Mouse (Mus musculus) limb, embryonic 14.5 days (tissue): ENCODE measurements around the gene Dync1i1. TPM values are rescaled to one million over a fixed set of nuclear protein-coding genes. Genes with fewer than 3 reads are reported as not detected.

Source experiments
- ATAC-seq: fragments of 200-750 bp; cut with Nextera tagmentation; 2 replicates; pipeline ENCODE4 v1.8.0; 2017; ENCODE audit warnings: low read depth, moderate number of reproducible peaks, moderate TSS enrichment; ENCODE audit not compliant: low FRiP score
- DNase-seq: peaks from one replicate; pipeline ENCODE4 v3.0.0-alpha.2; 2015; ENCODE audit warnings: low spot score
- H3K27ac ChIP-seq: fragments of 300-500 bp; sonication (generic); replicated peaks from 2 replicates; pipeline ENCODE4 v1.5.1; 2014; ENCODE audit warnings: low read depth, mild to moderate bottlenecking, low read length, moderate library complexity, mixed read lengths
- H3K27me3 ChIP-seq: fragments of 300-500 bp; sonication (generic); 2 replicates; pipeline ENCODE4 v1.6.1; 2014; ENCODE audit warnings: low read length, mixed read lengths; ENCODE audit not compliant: control insufficient read depth, insufficient read depth
- H3K36me3 ChIP-seq: fragments of 300-500 bp; sonication (generic); 2 replicates; pipeline ENCODE4 v1.6.1; 2014; ENCODE audit warnings: mild to moderate bottlenecking, low read length, moderate library complexity, mixed read lengths; ENCODE audit not compliant: control insufficient read depth, insufficient read depth
- H3K4me1 ChIP-seq: fragments of 300-500 bp; sonication (generic); 2 replicates; pipeline ENCODE4 v1.6.1; 2014; ENCODE audit warnings: antibody characterized with exemption, low read length, mixed read lengths; ENCODE audit not compliant: control insufficient read depth, insufficient read depth
- H3K4me2 ChIP-seq: fragments of 300-500 bp; sonication (generic); replicated peaks from 2 replicates; pipeline ENCODE4 v1.6.1; 2014; ENCODE audit warnings: low read depth, mild to moderate bottlenecking, low read length, moderate library complexity; ENCODE audit not compliant: severe bottlenecking
- H3K4me3 ChIP-seq: fragments of 300-500 bp; sonication (generic); replicated peaks from 2 replicates; pipeline ENCODE4 v1.5.1; 2014; ENCODE audit warnings: low read length
- H3K9ac ChIP-seq: fragments of 300-500 bp; sonication (generic); 2 replicates; pipeline ENCODE4 v1.6.1; 2014; ENCODE audit warnings: mild to moderate bottlenecking, low read depth, low read length, moderate library complexity; ENCODE audit not compliant: severe bottlenecking
- H3K9me3 ChIP-seq: fragments of 300-500 bp; sonication (generic); 2 replicates; pipeline ENCODE4 v1.6.1; 2016; ENCODE audit warnings: low read length; ENCODE audit not compliant: control insufficient read depth
- POLR2A ChIP-seq: fragments of 200-500 bp; IDR thresholded peaks from 2 replicates; pipeline ENCODE4 v1.8.0; 2012; ENCODE audit warnings: inconsistent platforms, mild to moderate bottlenecking, moderate library complexity, borderline replicate concordance; ENCODE audit not compliant: insufficient read depth, insufficient read length; ENCODE audit errors: extremely low read depth
- WGBS: fragments of 180-500 bp; shearing (Covaris S2); extraction: QIAGEN DNeasy Blood & Tissue Kit; methylation state at CpG from one replicate; pipeline ENCODE4 v1.1.7; 2014; 5-methylcytosine and 5-hydroxymethylcytosine counted together
- polyA plus RNA-seq, 2 experiments: library from polyadenylated mRNA; depleted of rRNA in 1 of 2; stranded (reverse) in 1 of 2; unstranded in 1 of 2; fragments of >200 nt; fragmentation: Nextera tagmentation in 1 of 2; extraction: Ambion mirVana in 1 of 2; gene quantifications; 2 replicates each; pipeline versions ENCODE4 v1.2.1 to v1.2.3; 2012 to 2014

Dync1i1 gene
- polyA plus RNA-seq, 2 experiments = 10.0 to 12.4 TPM

- Histone ChIP-seq H3K4me3 (no peak overlapping the region), H3K36me3 (no peaks in the 10 kb centered on the region), H3K27me3 (no peaks in the 10 kb centered on the region), H3K9me3 (no peaks in the 10 kb centered on the region), H3K9ac (no peak overlapping the region), H3K4me1 (peaks cover 25% of the 10 kb centered on the region), H3K4me2 (no peak overlapping the region), H3K27ac (no peak overlapping the region)
- no peak for DNase-seq
- TF ChIP-seq POLR2A = no peak
- ATAC-seq = no peak
- 12% methylated on average over 9 of the region's 9 CpGs for WGBS
Observed at GRCm38 (mm10) chr6:5829148-5829547, 103.7 kb downstream of the Dync1i1 start.

GRCm38 (mm10) chr6:5830717-5831116 lies 105.3 kb downstream of the Dync1i1 start:
- Histone ChIP-seq H3K4me3 (no peak overlapping the region), H3K27ac (no peak overlapping the region), H3K9me3 (no peaks in the 10 kb centered on the region), H3K4me1 (peaks cover 17% of the 10 kb centered on the region), H3K27me3 (no peaks in the 10 kb centered on the region), H3K36me3 (no peaks in the 10 kb centered on the region), H3K4me2 (no peak overlapping the region), H3K9ac (no peak overlapping the region)
- no peak for TF ChIP-seq POLR2A
- DNase-seq (no peak), ATAC-seq (no peak)
- WGBS = 86% methylated on average over 2 of the region's 2 CpGs

GRCm38 (mm10) chr6:5831233-5831632 lies 105.8 kb downstream of the Dync1i1 start:
- DNase-seq = no peak
- Histone ChIP-seq H3K27me3 (no peaks in the 10 kb centered on the region), H3K9me3 (no peaks in the 10 kb centered on the region), H3K36me3 (no peaks in the 10 kb centered on the region), H3K4me2 (no peak overlapping the region), H3K27ac (no peak overlapping the region), H3K9ac (no peak overlapping the region), H3K4me1 (peaks cover 11% of the 10 kb centered on the region), H3K4me3 (no peak overlapping the region)
- TF ChIP-seq POLR2A = no peak
- no peak for ATAC-seq
- 87% methylated on average over 3 of the region's 3 CpGs for WGBS

- no peak for TF ChIP-seq POLR2A
- H3K27me3 ChIP-seq = no peaks in the 10 kb centered on the region
- H3K4me2 ChIP-seq = no peak overlapping the region
- H3K4me3 ChIP-seq = no peak overlapping the region
- no peak overlapping the region for H3K27ac ChIP-seq
- H3K9ac ChIP-seq = no peak overlapping the region
- peaks cover 11% of the 10 kb centered on the region for H3K4me1 ChIP-seq
- no peak for DNase-seq
- no peaks in the 10 kb centered on the region for H3K36me3 ChIP-seq
- ATAC-seq = no peak
- WGBS = 91% methylated on average over 2 of the region's 2 CpGs
- H3K9me3 ChIP-seq = no peaks in the 10 kb centered on the region
Observed at GRCm38 (mm10) chr6:5832838-5833237, 107.4 kb downstream of the Dync1i1 start.

DNA sequence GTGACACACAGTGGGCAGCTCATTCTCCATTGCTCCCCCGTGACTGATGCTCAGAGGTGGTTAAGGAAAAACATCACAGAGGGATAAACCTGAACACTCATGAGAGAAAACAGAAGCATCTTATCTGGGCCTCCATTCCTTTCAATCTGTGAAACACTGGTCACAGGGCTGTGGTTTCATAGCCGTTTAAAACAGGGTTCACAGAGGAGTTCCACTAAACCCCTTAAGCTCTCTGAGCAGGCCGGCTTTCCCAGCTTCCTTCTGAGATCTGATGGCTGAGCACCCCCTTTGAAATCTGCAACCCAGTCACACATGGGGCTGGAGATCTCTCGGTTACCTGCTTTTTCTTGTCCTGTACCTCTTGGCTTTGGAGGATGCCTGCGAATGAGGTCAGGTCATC lies 117.0 kb downstream of the Dync1i1 start:
- 71% methylated on average over 5 of the region's 5 CpGs for WGBS
- no peak for ATAC-seq

GRCm38 (mm10) chr6:5846154-5846553 lies 120.7 kb downstream of the Dync1i1 start:
- Histone ChIP-seq H3K4me2 (no peak overlapping the region), H3K27ac (no peak overlapping the region), H3K27me3 (no peaks in the 10 kb centered on the region), H3K36me3 (no peaks in the 10 kb centered on the region), H3K4me3 (no peak overlapping the region), H3K9me3 (no peaks in the 10 kb centered on the region), H3K9ac (no peak overlapping the region), H3K4me1 (no peaks in the 10 kb centered on the region)
- WGBS = 91% methylated on average over 5 of the region's 5 CpGs
- TF ChIP-seq POLR2A = no peak
- DNase-seq (no peak), ATAC-seq (no peak)

More for the DNA sequence above, 117.0 kb downstream of the Dync1i1 start:
- no peak for DNase-seq
- Histone ChIP-seq H3K9ac (no peak overlapping the region), H3K4me1 (no peaks in the 10 kb centered on the region), H3K9me3 (no peaks in the 10 kb centered on the region), H3K27me3 (no peaks in the 10 kb centered on the region), H3K4me3 (no peak overlapping the region), H3K4me2 (no peak overlapping the region), H3K36me3 (no peaks in the 10 kb centered on the region), H3K27ac (no peak overlapping the region)
- no peak for TF ChIP-seq POLR2A
